Mouse (Mus musculus): ENCODE measurements around the gene Syk. TPM values are rescaled to one million over a fixed set of nuclear protein-coding genes. Genes with fewer than 3 reads are reported as not detected.

Syk gene
- polyA plus RNA-seq, 1 experiment from 2014 or later: 9.6 TPM

GRCm38 (mm10) chr13:52561367-52562165 is 21.4 kb upstream of the Syk start:
- 94% methylated on average over 8 of the region's 8 CpGs for WGBS
- H3K9me3 ChIP-seq (ENCODE audit: control insufficient read depth, low read length): no peaks in the 10 kb centered on the region
- H3K4me2 ChIP-seq (ENCODE audit: low read length): no peak overlapping the region
- H3K4me1 ChIP-seq (ENCODE audit: control insufficient read depth in 2 of 2, insufficient read depth in 2 of 2, low read length in 2 of 2): no peaks in the 10 kb centered on the region; a peak in 1 of 4 replicates
- H3K9ac ChIP-seq (ENCODE audit: low read length): no peak overlapping the region
- ATAC-seq (ENCODE audit: insufficient number of reproducible peaks, insufficient read depth, low FRiP score, low read depth): no peak
- no peaks in the 10 kb centered on the region for H3K27me3 ChIP-seq (ENCODE audit: control insufficient read depth, insufficient read depth, low read length)
- no peaks in the 10 kb centered on the region for H3K36me3 ChIP-seq (ENCODE audit: control insufficient read depth, insufficient read depth, low read length)
- no peak overlapping the region for H3K27ac ChIP-seq (replicated peaks in 1 of 2; ENCODE audit: control insufficient read depth in 1 of 2, insufficient read depth in 1 of 2, low read depth in 2 of 2, low read length in 2 of 2)
- no peak overlapping the region for H3K4me3 ChIP-seq (ENCODE audit: control insufficient read depth in 1 of 2, insufficient read depth in 1 of 2, low read depth in 1 of 2, low read length in 2 of 2)

- no peaks in the 10 kb centered on the region for H3K27me3 ChIP-seq (ENCODE audit: control insufficient read depth, insufficient read depth, low read length)
- no peak overlapping the region for H3K4me3 ChIP-seq (ENCODE audit: control insufficient read depth in 1 of 2, insufficient read depth in 1 of 2, low read depth in 1 of 2, low read length in 2 of 2)
- no peak for ATAC-seq (ENCODE audit: insufficient number of reproducible peaks, insufficient read depth, low FRiP score, low read depth)
- no peaks in the 10 kb centered on the region; a peak in 1 of 4 replicates for H3K4me1 ChIP-seq (ENCODE audit: control insufficient read depth in 2 of 2, insufficient read depth in 2 of 2, low read length in 2 of 2)
- no peak overlapping the region for H3K4me2 ChIP-seq (ENCODE audit: low read length)
- H3K36me3 ChIP-seq (ENCODE audit: control insufficient read depth, insufficient read depth, low read length): no peaks in the 10 kb centered on the region
- H3K9me3 ChIP-seq (ENCODE audit: control insufficient read depth, low read length): no peaks in the 10 kb centered on the region
- H3K9ac ChIP-seq (ENCODE audit: low read length): no peak overlapping the region
- no peak overlapping the region for H3K27ac ChIP-seq (replicated peaks in 1 of 2; ENCODE audit: control insufficient read depth in 1 of 2, insufficient read depth in 1 of 2, low read depth in 2 of 2, low read length in 2 of 2)
- 51% methylated on average over 4 of the region's 4 CpGs for WGBS
Measured at GRCm38 (mm10) chr13:52562166-52562571, 20.8 kb upstream of the Syk start.

GRCm38 (mm10) chr13:52565103-52565739 is 17.8 kb upstream of the Syk start:
- Histone ChIP-seq H3K4me3 (ENCODE audit: control insufficient read depth in 1 of 2, insufficient read depth in 1 of 2, low read depth in 1 of 2, low read length in 2 of 2) (no peak overlapping the region), H3K9me3 (ENCODE audit: control insufficient read depth, low read length) (no peaks in the 10 kb centered on the region), H3K4me2 (ENCODE audit: low read length) (no peak overlapping the region), H3K9ac (ENCODE audit: low read length) (no peak overlapping the region), H3K27ac (replicated peaks in 1 of 2; ENCODE audit: control insufficient read depth in 1 of 2, insufficient read depth in 1 of 2, low read depth in 2 of 2, low read length in 2 of 2) (no peak overlapping the region), H3K4me1 (ENCODE audit: control insufficient read depth in 2 of 2, insufficient read depth in 2 of 2, low read length in 2 of 2) (no peaks in the 10 kb centered on the region; a peak in 1 of 4 replicates), H3K36me3 (ENCODE audit: control insufficient read depth, insufficient read depth, low read length) (no peaks in the 10 kb centered on the region), H3K27me3 (ENCODE audit: control insufficient read depth, insufficient read depth, low read length) (no peaks in the 10 kb centered on the region)
- 81% methylated on average over 18 of the region's 18 CpGs for WGBS
- no peak for ATAC-seq (ENCODE audit: insufficient number of reproducible peaks, insufficient read depth, low FRiP score, low read depth)

- H3K9me3 ChIP-seq (ENCODE audit: control insufficient read depth, low read length): no peaks in the 10 kb centered on the region
- no peaks in the 10 kb centered on the region for H3K27me3 ChIP-seq (ENCODE audit: control insufficient read depth, insufficient read depth, low read length)
- ATAC-seq (ENCODE audit: insufficient number of reproducible peaks, insufficient read depth, low FRiP score, low read depth): no peak
- H3K4me3 ChIP-seq (ENCODE audit: control insufficient read depth in 1 of 2, insufficient read depth in 1 of 2, low read depth in 1 of 2, low read length in 2 of 2): no peak overlapping the region
- H3K9ac ChIP-seq (ENCODE audit: low read length): no peak overlapping the region
- H3K4me2 ChIP-seq (ENCODE audit: low read length): no peak overlapping the region
- no peaks in the 10 kb centered on the region for H3K36me3 ChIP-seq (ENCODE audit: control insufficient read depth, insufficient read depth, low read length)
- no peaks in the 10 kb centered on the region; a peak in 1 of 4 replicates for H3K4me1 ChIP-seq (ENCODE audit: control insufficient read depth in 2 of 2, insufficient read depth in 2 of 2, low read length in 2 of 2)
- H3K27ac ChIP-seq (replicated peaks in 1 of 2; ENCODE audit: control insufficient read depth in 1 of 2, insufficient read depth in 1 of 2, low read depth in 2 of 2, low read length in 2 of 2): no peak overlapping the region
- WGBS: 90% methylated on average over 9 of the region's 9 CpGs
Measured at GRCm38 (mm10) chr13:52566188-52566760, 16.7 kb upstream of the Syk start.

GRCm38 (mm10) chr13:52566777-52567176 is 16.2 kb upstream of the Syk start:
- Histone ChIP-seq H3K4me3 (ENCODE audit: control insufficient read depth in 1 of 2, insufficient read depth in 1 of 2, low read depth in 1 of 2, low read length in 2 of 2) (no peak overlapping the region), H3K4me2 (ENCODE audit: low read length) (no peak overlapping the region), H3K36me3 (ENCODE audit: control insufficient read depth, insufficient read depth, low read length) (no peaks in the 10 kb centered on the region), H3K27me3 (ENCODE audit: control insufficient read depth, insufficient read depth, low read length) (no peaks in the 10 kb centered on the region), H3K9ac (ENCODE audit: low read length) (no peak overlapping the region), H3K27ac (replicated peaks in 1 of 2; ENCODE audit: control insufficient read depth in 1 of 2, insufficient read depth in 1 of 2, low read depth in 2 of 2, low read length in 2 of 2) (no peak overlapping the region), H3K4me1 (ENCODE audit: control insufficient read depth in 2 of 2, insufficient read depth in 2 of 2, low read length in 2 of 2) (no peaks in the 10 kb centered on the region; a peak in 1 of 4 replicates), H3K9me3 (ENCODE audit: control insufficient read depth, low read length) (no peaks in the 10 kb centered on the region)
- 83% methylated on average over 7 of the region's 7 CpGs for WGBS
- no peak for ATAC-seq (ENCODE audit: insufficient number of reproducible peaks, insufficient read depth, low FRiP score, low read depth)

- Histone ChIP-seq H3K4me2 (ENCODE audit: low read length) (no peak overlapping the region), H3K27me3 (ENCODE audit: control insufficient read depth, insufficient read depth, low read length) (no peaks in the 10 kb centered on the region), H3K9ac (ENCODE audit: low read length) (no peak overlapping the region), H3K4me1 (ENCODE audit: control insufficient read depth in 2 of 2, insufficient read depth in 2 of 2, low read length in 2 of 2) (no peaks in the 10 kb centered on the region; a peak in 2 of 4 replicates), H3K36me3 (ENCODE audit: control insufficient read depth, insufficient read depth, low read length) (no peaks in the 10 kb centered on the region), H3K9me3 (ENCODE audit: control insufficient read depth, low read length) (no peaks in the 10 kb centered on the region), H3K4me3 (ENCODE audit: control insufficient read depth in 1 of 2, insufficient read depth in 1 of 2, low read depth in 1 of 2, low read length in 2 of 2) (no peak overlapping the region), H3K27ac (replicated peaks in 1 of 2; ENCODE audit: control insufficient read depth in 1 of 2, insufficient read depth in 1 of 2, low read depth in 2 of 2, low read length in 2 of 2) (no peak overlapping the region)
- ATAC-seq (ENCODE audit: insufficient number of reproducible peaks, insufficient read depth, low FRiP score, low read depth): no peak
- WGBS: 80% methylated on average over 8 of the region's 8 CpGs
Measured at GRCm38 (mm10) chr13:52569194-52569769, 13.7 kb upstream of the Syk start.

- Histone ChIP-seq H3K4me2 (ENCODE audit: low read length) (no peak overlapping the region), H3K36me3 (ENCODE audit: control insufficient read depth, insufficient read depth, low read length) (no peaks in the 10 kb centered on the region), H3K27me3 (ENCODE audit: control insufficient read depth, insufficient read depth, low read length) (no peaks in the 10 kb centered on the region), H3K4me1 (ENCODE audit: control insufficient read depth in 2 of 2, insufficient read depth in 2 of 2, low read length in 2 of 2) (no peaks in the 10 kb centered on the region; a peak in 2 of 4 replicates), H3K27ac (replicated peaks in 1 of 2; ENCODE audit: control insufficient read depth in 1 of 2, insufficient read depth in 1 of 2, low read depth in 2 of 2, low read length in 2 of 2) (no peak overlapping the region), H3K9ac (ENCODE audit: low read length) (no peak overlapping the region), H3K9me3 (ENCODE audit: control insufficient read depth, low read length) (no peaks in the 10 kb centered on the region), H3K4me3 (ENCODE audit: control insufficient read depth in 1 of 2, insufficient read depth in 1 of 2, low read depth in 1 of 2, low read length in 2 of 2) (no peak overlapping the region)
- ATAC-seq (ENCODE audit: insufficient number of reproducible peaks, insufficient read depth, low FRiP score, low read depth): no peak
- 86% methylated on average over 9 of the region's 9 CpGs for WGBS
Measured at GRCm38 (mm10) chr13:52570276-52570675, 12.7 kb upstream of the Syk start.

Measured in heart, embryonic 14.5 days (tissue).